Mouse (Mus musculus) MEL-GATA-1-ER (cell line): Measurements from ENCODE around the gene Syn2.

Experiments used
- DNase-seq: peaks from one replicate; pipeline ENCODE4 v3.0.0-alpha.2; 2012; ENCODE audit warnings: low read depth; ENCODE audit errors: extremely low read depth

Syn2 gene

GRCm38 (mm10) chr6:115291068-115291467 is 156.4 kb downstream of the Syn2 start:
- no peak for DNase-seq

- DNase-seq, result no peak
These were observed 157.1 kb downstream of the Syn2 start for GRCm38 (mm10) chr6:115291823-115292222.

DNA sequence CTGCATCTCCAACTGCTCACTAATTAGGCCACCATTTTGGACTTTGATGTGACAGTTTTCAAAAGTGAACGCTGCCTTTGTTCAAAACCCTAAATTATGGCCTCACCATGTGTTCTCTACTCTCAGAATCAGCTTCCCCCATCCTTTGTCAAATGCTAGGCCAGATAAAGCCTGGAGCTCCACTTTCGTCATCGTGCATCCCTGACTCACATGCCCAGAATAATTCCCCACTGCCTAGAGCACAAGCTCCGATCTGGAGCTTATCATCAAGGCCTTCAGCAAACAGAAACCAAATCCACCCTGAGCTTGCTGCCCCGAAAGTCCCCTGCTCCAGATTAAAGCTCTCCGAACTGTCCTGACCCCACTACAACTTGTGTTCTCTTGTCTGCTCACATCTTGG is 157.9 kb downstream of the Syn2 start:
- DNase-seq, result no peak

DNA sequence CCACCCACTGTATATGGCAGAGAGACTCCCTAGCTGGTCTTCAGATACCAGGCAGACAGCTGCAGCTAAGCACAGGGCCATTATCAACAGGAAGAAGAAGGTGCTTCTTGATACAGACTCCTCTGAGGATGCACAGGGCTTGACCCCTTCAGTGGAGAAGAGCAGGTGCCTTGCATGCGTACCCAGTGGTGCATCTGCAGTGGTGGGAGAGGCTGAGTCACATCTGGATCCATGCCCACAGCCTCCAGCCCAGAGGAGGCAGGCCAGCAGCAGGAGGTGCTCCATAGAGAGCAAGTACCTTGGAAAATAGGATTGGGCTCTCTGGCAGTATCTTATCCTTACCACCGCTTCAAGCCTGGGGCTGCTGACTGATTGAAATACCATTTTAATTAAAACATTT is 159.2 kb downstream of the Syn2 start:
- no peak for DNase-seq

DNA sequence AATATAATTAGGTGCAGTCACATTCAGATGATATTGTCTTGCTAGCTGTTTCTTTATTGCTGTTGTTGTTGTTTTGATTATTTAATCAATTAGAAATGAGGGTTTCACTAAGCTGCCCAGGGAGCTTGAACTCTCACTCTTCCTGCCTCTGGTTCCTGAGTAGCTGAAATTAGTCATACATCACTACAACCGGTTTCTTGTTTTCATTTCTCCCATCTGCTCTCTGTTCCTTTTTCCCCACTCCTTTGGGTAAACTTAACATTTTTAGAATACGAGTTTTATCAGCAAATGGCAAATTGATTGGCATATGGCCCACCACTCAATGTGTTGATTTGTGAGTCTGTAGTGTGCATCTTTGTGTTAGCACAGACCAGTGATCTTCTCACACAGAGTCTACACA is 172.4 kb downstream of the Syn2 start:
- no peak for DNase-seq

GRCm38 (mm10) chr6:115312780-115313179 is 178.1 kb downstream of the Syn2 start:
- no peak for DNase-seq

DNA sequence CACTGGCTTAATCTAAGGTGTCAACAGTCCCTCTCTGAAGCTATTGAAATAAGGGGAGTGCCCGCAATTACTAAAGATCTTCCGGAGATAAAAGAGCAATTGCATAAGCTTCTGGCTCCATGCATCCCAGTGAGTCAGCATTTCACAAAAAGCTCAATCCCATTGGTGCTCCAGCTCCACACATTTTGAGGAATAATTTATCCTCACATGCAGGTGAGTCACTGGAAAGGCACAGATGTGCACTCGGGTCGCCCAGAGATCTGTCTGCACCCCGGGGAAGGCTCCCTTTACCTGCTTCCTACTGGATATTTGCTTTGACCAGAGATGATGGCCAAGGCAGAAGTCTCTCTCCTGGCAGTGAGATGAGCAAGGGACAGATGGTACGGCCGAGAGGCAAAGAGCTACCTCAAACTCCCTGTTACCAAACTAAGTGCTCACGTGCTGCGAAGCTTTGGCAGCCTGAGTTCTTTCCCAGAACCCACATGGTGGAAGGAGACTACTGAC is 178.6 kb downstream of the Syn2 start:
- no peak for DNase-seq

DNA sequence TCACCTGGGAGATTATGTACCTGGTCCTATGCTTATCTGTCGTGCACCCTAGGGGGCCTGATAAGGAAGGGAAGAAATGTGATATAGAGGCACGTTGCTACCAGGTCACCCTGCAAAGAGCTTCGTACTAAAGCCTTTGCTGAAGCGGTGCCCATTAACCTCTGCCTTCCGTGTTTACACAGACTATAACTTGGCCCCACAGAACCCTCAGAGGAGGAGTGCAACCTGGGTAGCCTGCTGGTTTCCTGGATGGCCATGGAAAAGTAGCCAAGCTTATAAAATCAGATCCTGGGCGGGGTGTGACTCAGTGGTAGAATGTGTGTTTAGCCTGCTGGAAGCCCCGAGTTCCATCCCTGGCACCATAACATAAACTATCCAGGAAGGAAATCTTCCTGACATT is 179.2 kb downstream of the Syn2 start:
- DNase-seq, result no peak

GRCm38 (mm10) chr6:115315770-115316169 is 181.1 kb downstream of the Syn2 start:
- DNase-seq, result no peak

- no peak for DNase-seq
These were observed 182.1 kb downstream of the Syn2 start for GRCm38 (mm10) chr6:115316811-115317221.

GRCm38 (mm10) chr6:115318811-115319210 is 184.1 kb downstream of the Syn2 start:
- DNase-seq, result no peak

- DNase-seq, result no peak
These were observed 185.0 kb downstream of the Syn2 start for GRCm38 (mm10) chr6:115319686-115320085.

DNA sequence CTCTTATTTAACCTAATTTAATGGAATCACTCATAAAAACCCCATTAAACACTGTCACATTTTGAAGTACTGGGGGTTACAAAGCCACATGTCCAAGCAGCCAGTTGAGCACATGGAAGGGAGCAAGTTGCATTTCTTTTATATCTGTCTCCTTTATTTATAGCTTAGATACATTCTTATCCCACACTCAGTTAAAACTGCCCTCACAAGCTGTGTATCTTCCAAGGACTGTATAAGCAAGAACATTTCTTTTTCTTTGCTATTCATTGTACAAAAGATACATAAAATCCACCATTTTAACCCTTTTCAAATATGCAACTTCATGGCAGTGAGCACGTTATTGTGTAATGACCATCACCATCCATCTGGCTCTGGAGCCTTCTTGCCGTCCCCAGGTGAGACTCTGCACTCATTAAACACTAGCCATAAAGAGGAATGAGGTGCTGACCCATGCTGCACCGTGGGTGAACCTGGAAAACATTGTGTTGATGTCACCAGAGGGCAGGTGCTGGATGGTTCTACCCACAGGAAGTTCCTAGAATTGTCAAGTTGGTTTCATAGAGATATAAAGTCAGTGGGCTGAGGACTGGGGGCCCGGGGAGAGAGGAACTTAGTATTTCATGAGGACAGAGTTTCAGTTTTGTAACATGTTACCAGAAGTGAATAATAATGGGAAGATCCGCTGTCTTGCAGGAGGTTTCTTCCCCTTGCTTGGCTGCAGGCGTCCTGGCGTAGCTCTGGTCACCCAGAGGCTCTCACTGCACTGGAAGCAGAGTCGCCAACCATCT is 186.4 kb downstream of the Syn2 start:
- no peak for DNase-seq

GRCm38 (mm10) chr6:115321883-115322351 is 187.2 kb downstream of the Syn2 start:
- DNase-seq, result no peak

DNA sequence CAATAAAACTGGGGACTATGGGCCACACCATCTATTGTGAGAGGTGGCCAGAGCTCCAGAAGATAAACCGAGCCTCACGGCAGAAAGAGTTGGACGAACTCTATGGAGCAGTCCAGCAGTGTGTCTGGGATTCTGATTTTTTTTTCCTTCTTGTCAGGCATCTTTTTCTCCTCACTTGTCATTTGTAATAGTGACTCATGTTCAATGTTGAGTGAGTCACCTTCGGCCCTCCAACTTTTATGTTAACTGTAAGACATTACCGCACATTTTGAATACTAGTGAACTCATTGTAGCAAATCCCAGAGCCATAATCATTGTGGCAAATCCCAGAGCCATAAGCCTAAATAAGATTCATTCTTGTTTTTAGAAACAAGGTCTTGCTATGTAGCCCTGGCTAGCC is 188.3 kb downstream of the Syn2 start:
- no peak for DNase-seq

DNA sequence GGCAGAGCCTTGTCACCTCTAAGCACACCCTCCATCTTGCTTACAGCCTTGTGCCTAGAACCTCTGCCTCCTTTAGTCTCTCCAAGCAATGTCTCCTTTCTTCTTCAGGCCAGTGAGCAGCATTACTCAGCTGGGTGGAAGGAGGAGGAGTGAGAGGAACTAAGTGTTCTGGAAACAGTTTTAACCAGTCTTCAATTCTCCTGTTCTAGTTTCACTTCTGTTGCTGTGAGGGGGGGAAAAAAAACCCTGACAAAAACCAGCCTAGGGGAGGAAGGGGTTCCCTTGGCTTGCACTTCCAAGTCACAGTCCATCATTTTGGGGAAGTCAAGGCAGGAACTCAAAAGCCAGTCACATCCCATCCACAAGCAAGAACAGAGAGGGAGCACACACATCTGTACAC is 196.3 kb downstream of the Syn2 start:
- no peak for DNase-seq
